Mouse (Mus musculus) CH12.LX (cell line): ENCODE data around the gene Dtx1. TPM values are rescaled to one million over a fixed set of nuclear protein-coding genes. Genes with fewer than 3 reads are reported as not detected.

ENCODE experiments used
- DNase-seq: peaks from one replicate; pipeline ENCODE4 v3.0.0-alpha.2; 2013; ENCODE audit errors: extremely low read depth
- H3K27ac ChIP-seq: 2 replicates; pipeline ENCODE4 v1.5.1; 2012; ENCODE audit warnings: low read depth, mild to moderate bottlenecking, control low read depth, moderate library complexity; ENCODE audit not compliant: insufficient read depth
- H3K27me3 ChIP-seq: replicated peaks from 2 replicates; pipeline ENCODE3; 2012; ENCODE audit warnings: inconsistent platforms
- H3K36me3 ChIP-seq, 2 experiments: replicated peaks in 1 of 2; 2 replicates each; pipeline versions ENCODE3 to v1.6.1; 2012; ENCODE audit warnings: inconsistent platforms in 1 of 2, low read length in 1 of 2, mild to moderate bottlenecking in 1 of 2, mixed read lengths in 1 of 2, moderate library complexity in 1 of 2; ENCODE audit not compliant: control insufficient read depth in 1 of 2, insufficient read depth in 1 of 2
- H3K4me1 ChIP-seq, 2 experiments: 2 replicates each; pipeline ENCODE4 v1.6.1; 2012; ENCODE audit warnings: inconsistent platforms in 1 of 2, moderate library complexity in 1 of 2; ENCODE audit not compliant: insufficient read depth in 2 of 2, control insufficient read depth in 1 of 2
- H3K4me2 ChIP-seq: 2 replicates; pipeline ENCODE4 v1.6.1; 2012; ENCODE audit warnings: low read depth, mild to moderate bottlenecking, control low read depth; ENCODE audit not compliant: poor library complexity, insufficient read depth, severe bottlenecking
- H3K4me3 ChIP-seq, 3 experiments: fragments of 150-350 bp in 1 of 3; sonication (generic) in 1 of 3; replicated peaks in 1 of 3; 2 replicates each; pipeline versions ENCODE3 to v1.5.1; 2011 to 2012; ENCODE audit warnings: low read depth in 2 of 3, low read length in 2 of 3, mild to moderate bottlenecking in 2 of 3, moderate library complexity in 2 of 3, control low read depth in 1 of 3, improper control_type of control experiment in 1 of 3, inconsistent platforms in 1 of 3, mixed read lengths in 1 of 3; ENCODE audit not compliant: poor library complexity in 1 of 3
- H3K79me2 ChIP-seq: replicated peaks from 2 replicates; pipeline ENCODE4 v1.6.1; 2012; ENCODE audit warnings: mild to moderate bottlenecking, moderate library complexity; ENCODE audit not compliant: control insufficient read depth, poor library complexity, insufficient read depth, severe bottlenecking; ENCODE audit errors: extremely low read depth
- H3K9ac ChIP-seq: 2 replicates; pipeline ENCODE4 v1.6.1; 2012; ENCODE audit warnings: low read depth, mild to moderate bottlenecking, control low read depth, moderate library complexity; ENCODE audit not compliant: insufficient read depth
- H3K9me3 ChIP-seq: replicated peaks from 2 replicates; pipeline ENCODE3; 2012; ENCODE audit warnings: low read length, inconsistent platforms, mixed read lengths
- BHLHE40 ChIP-seq: IDR thresholded peaks from 2 replicates; pipeline ENCODE4 v1.6.1; 2011; ENCODE audit warnings: mild to moderate bottlenecking, low read depth, low read length, improper control_type of control experiment
- CHD1 ChIP-seq: IDR thresholded peaks from 2 replicates; pipeline ENCODE4 v1.6.1; 2012; ENCODE audit warnings: low read depth, low read length, improper control_type of control experiment, inconsistent platforms
- CHD2 ChIP-seq: IDR thresholded peaks from 2 replicates; pipeline ENCODE4 v1.6.1; 2011; ENCODE audit warnings: low read length, improper control_type of control experiment
- CTCF ChIP-seq, 2 experiments: IDR thresholded peaks in 1 of 2; conservative IDR thresholded peaks in 1 of 2; 2 replicates each; pipeline ENCODE4 v1.5.1; 2011 to 2012; ENCODE audit warnings: low read depth in 2 of 2, low read length in 2 of 2, improper control_type of control experiment in 1 of 2, inconsistent platforms in 1 of 2, mild to moderate bottlenecking in 1 of 2, moderate library complexity in 1 of 2
- E2F4 ChIP-seq: IDR thresholded peaks from 2 replicates; pipeline ENCODE4 v1.6.1; 2011; ENCODE audit warnings: low read depth, low read length, improper control_type of control experiment; ENCODE audit not compliant: insufficient replicate concordance
- ELF1 ChIP-seq: IDR thresholded peaks from 2 replicates; pipeline ENCODE4 v1.6.1; 2014; ENCODE audit warnings: low read depth, mild to moderate bottlenecking, inconsistent platforms, low read length, improper control_type of control experiment
- EP300 ChIP-seq: IDR thresholded peaks from 2 replicates; pipeline ENCODE4 v1.6.1; 2011; ENCODE audit warnings: low read length, improper control_type of control experiment
- ETS1 ChIP-seq: conservative IDR thresholded peaks from 2 replicates; pipeline ENCODE4 v1.6.1; 2012; ENCODE audit warnings: low read depth, mild to moderate bottlenecking, inconsistent platforms, low read length, improper control_type of control experiment, moderate library complexity
- GABPA ChIP-seq: IDR thresholded peaks from 2 replicates; pipeline ENCODE4 v1.6.1; 2012; ENCODE audit warnings: low read depth, low read length, improper control_type of control experiment, inconsistent platforms; ENCODE audit not compliant: insufficient replicate concordance
- HCFC1 ChIP-seq: IDR thresholded peaks from 2 replicates; pipeline ENCODE4 v1.6.1; 2012; ENCODE audit warnings: low read depth, mild to moderate bottlenecking, inconsistent platforms, low read length, improper control_type of control experiment
- IRF4 ChIP-seq: IDR thresholded peaks from 2 replicates; pipeline ENCODE4 v1.6.1; 2014; ENCODE audit warnings: low read depth, mild to moderate bottlenecking, inconsistent platforms, low read length, improper control_type of control experiment
- JUN ChIP-seq: IDR thresholded peaks from 2 replicates; pipeline ENCODE4 v1.6.1; 2011; ENCODE audit warnings: low read depth, mild to moderate bottlenecking, low read length, improper control_type of control experiment, moderate library complexity; ENCODE audit not compliant: insufficient read depth
- JUND ChIP-seq: conservative IDR thresholded peaks from 2 replicates; pipeline ENCODE4 v1.6.1; 2011; ENCODE audit warnings: low read depth, low read length, improper control_type of control experiment
- KAT2A ChIP-seq: IDR thresholded peaks from 2 replicates; pipeline ENCODE4 v1.6.1; 2012; ENCODE audit warnings: low read length, improper control_type of control experiment, inconsistent platforms; ENCODE audit not compliant: insufficient replicate concordance
- MAFK ChIP-seq: IDR thresholded peaks from 2 replicates; pipeline ENCODE4 v1.6.1; 2011; ENCODE audit warnings: low read length, improper control_type of control experiment; ENCODE audit not compliant: insufficient replicate concordance
- MAX ChIP-seq: IDR thresholded peaks from 2 replicates; pipeline ENCODE4 v1.6.1; 2011; ENCODE audit warnings: low read length, improper control_type of control experiment
- MAZ ChIP-seq: IDR thresholded peaks from 2 replicates; pipeline ENCODE4 v1.6.1; 2012; ENCODE audit warnings: low read depth, mild to moderate bottlenecking, inconsistent platforms, low read length, improper control_type of control experiment, moderate library complexity
- MEF2A ChIP-seq: IDR thresholded peaks from 2 replicates; pipeline ENCODE4 v1.6.1; 2014; ENCODE audit warnings: low read depth, mild to moderate bottlenecking, inconsistent platforms, low read length, improper control_type of control experiment, borderline replicate concordance
- MXI1 ChIP-seq: IDR thresholded peaks from 2 replicates; pipeline ENCODE4 v1.6.1; 2011; ENCODE audit warnings: mild to moderate bottlenecking, low read depth, low read length, improper control_type of control experiment
- MYC ChIP-seq: IDR thresholded peaks from 2 replicates; pipeline ENCODE4 v1.6.1; 2011; ENCODE audit warnings: low read depth, mild to moderate bottlenecking, improper control_type of control experiment, low read length
- NELFE ChIP-seq: IDR thresholded peaks from 2 replicates; pipeline ENCODE4 v1.6.1; 2011; ENCODE audit warnings: low read depth, low read length, improper control_type of control experiment
- NRF1 ChIP-seq: IDR thresholded peaks from 2 replicates; pipeline ENCODE4 v1.6.1; 2014; ENCODE audit warnings: low read depth, mild to moderate bottlenecking, inconsistent platforms, low read length, improper control_type of control experiment, moderate library complexity
- PAX5 ChIP-seq: IDR thresholded peaks from 2 replicates; pipeline ENCODE4 v1.6.1; 2012; ENCODE audit warnings: low read length, inconsistent platforms, mixed read lengths
- POLR2A ChIP-seq: IDR thresholded peaks from 2 replicates; pipeline ENCODE4 v1.6.1; 2011; ENCODE audit warnings: low read depth, mild to moderate bottlenecking, improper control_type of control experiment, low read length
- POLR2AphosphoS2 ChIP-seq: IDR thresholded peaks from 2 replicates; pipeline ENCODE4 v1.6.1; 2011; ENCODE audit warnings: low read depth, low read length, improper control_type of control experiment
- RAD21 ChIP-seq: IDR thresholded peaks from 2 replicates; pipeline ENCODE4 v1.6.1; 2011; ENCODE audit warnings: low read depth, mild to moderate bottlenecking, low read length, improper control_type of control experiment, moderate library complexity
- RCOR1 ChIP-seq: conservative IDR thresholded peaks from 2 replicates; pipeline ENCODE4 v1.6.1; 2012; ENCODE audit warnings: low read depth, mild to moderate bottlenecking, inconsistent platforms, low read length, improper control_type of control experiment
- SIN3A ChIP-seq: IDR thresholded peaks from 2 replicates; pipeline ENCODE4 v1.6.1; 2012; ENCODE audit warnings: low read length, improper control_type of control experiment, inconsistent platforms
- SMC3 ChIP-seq: IDR thresholded peaks from 2 replicates; pipeline ENCODE4 v1.6.1; 2011; ENCODE audit warnings: low read depth, low read length, improper control_type of control experiment
- TBP ChIP-seq: conservative IDR thresholded peaks from 2 replicates; pipeline ENCODE4 v1.6.1; 2011; ENCODE audit warnings: low read depth, low read length, improper control_type of control experiment
- TCF12 ChIP-seq: IDR thresholded peaks from 2 replicates; pipeline ENCODE4 v1.6.1; 2014; ENCODE audit warnings: low read depth, mild to moderate bottlenecking, inconsistent platforms, low read length, improper control_type of control experiment
- UBTF ChIP-seq: IDR thresholded peaks from 2 replicates; pipeline ENCODE4 v1.6.1; 2012; ENCODE audit warnings: low read depth, mild to moderate bottlenecking, inconsistent platforms, low read length, improper control_type of control experiment, moderate library complexity
- USF1 ChIP-seq: IDR thresholded peaks from 2 replicates; pipeline ENCODE4 v1.6.1; 2014; ENCODE audit warnings: low read depth, mild to moderate bottlenecking, inconsistent platforms, low read length, improper control_type of control experiment
- USF2 ChIP-seq: conservative IDR thresholded peaks from 2 replicates; pipeline ENCODE4 v1.6.1; 2011; ENCODE audit warnings: low read depth, low read length, improper control_type of control experiment
- ZC3H11A ChIP-seq: IDR thresholded peaks from 2 replicates; pipeline ENCODE4 v1.6.1; 2012; ENCODE audit warnings: low read depth, mild to moderate bottlenecking, inconsistent platforms, low read length, improper control_type of control experiment
- ZKSCAN1 ChIP-seq: IDR thresholded peaks from 2 replicates; pipeline ENCODE4 v1.6.1; 2012; ENCODE audit warnings: low read depth, inconsistent platforms, low read length, improper control_type of control experiment, borderline replicate concordance
- ZMIZ1 ChIP-seq: IDR thresholded peaks from 2 replicates; pipeline ENCODE4 v1.6.1; 2012; ENCODE audit warnings: low read depth, mild to moderate bottlenecking, inconsistent platforms, low read length, improper control_type of control experiment
- ZNF384 ChIP-seq: IDR thresholded peaks from 2 replicates; pipeline ENCODE4 v1.6.1; 2012; ENCODE audit warnings: low read depth, low read length, improper control_type of control experiment, inconsistent platforms
- dilution Hi-C: fragments of 300-500 bp; cut with MboI; formaldehyde crosslinking; loops from 2 replicates; pipeline ENCODE4 v1.14.3; 2020; ENCODE audit warnings: low sequenced_read_pairs; ENCODE audit not compliant: extremely low pct_unique_long_range_greater_than_20kb, extremely low pct_ligation_motif_present
- in situ Hi-C: fragments of 300-500 bp; cut with MboI; formaldehyde crosslinking; loops from 3 replicates; pipeline ENCODE4 v1.14.3; 2019; ENCODE audit warnings: low sequenced_read_pairs, low pct_ligation_motif_present, low pct_unique_long_range_greater_than_20kb, mixed read lengths
- polyA plus RNA-seq: library from polyadenylated mRNA; unstranded; fragments of >175 nt; gene quantifications from 2 replicates; pipeline ENCODE4 v1.2.1, GENCODE M21; 2012; ENCODE audit warnings: low read depth; ENCODE audit not compliant: insufficient read length
- total RNA-seq, 2 experiments: library from RNA; depleted of rRNA; stranded (reverse); fragments of 300-350 nt in 1 of 2; fragments of >200 nt in 1 of 2; gene quantifications; 2 replicates each; pipeline ENCODE4 v1.2.3; 2012 to 2014

The Dtx1 gene
- total and polyA plus RNA-seq, 3 experiments, result 0.98 to 3.9 (median 2.1) TPM

DNA sequence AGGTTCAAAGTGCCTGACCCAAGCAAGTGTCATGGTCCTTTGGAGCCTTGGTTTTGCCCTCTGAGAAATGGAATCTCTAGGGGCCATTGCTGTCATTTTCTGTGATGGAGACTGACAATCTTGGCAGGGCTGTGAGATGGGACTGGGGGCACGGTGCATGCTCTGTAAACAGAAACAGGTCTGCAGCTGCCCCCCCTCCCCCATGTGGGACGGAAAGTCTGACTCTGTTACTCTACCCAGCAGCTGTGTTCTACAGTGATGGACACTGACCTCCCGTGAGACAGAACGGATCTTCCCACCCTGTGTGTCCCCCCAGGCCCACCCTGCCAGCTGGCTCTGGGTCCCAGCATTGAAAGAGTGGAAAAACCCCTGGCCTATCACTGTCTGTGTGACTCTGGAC is 21.3 kb downstream of the Dtx1 start:
- no peak for TF ChIP-seq ZKSCAN1
- TF ChIP-seq NELFE, result no peak
- no peak for TF ChIP-seq ZNF384
- TF ChIP-seq E2F4, result no peak
- peak; percentile 97 for TF ChIP-seq ETS1
- no peak for TF ChIP-seq RAD21
- TF ChIP-seq RCOR1, result no peak
- no peak for TF ChIP-seq KAT2A
- TF ChIP-seq USF2, result no peak
- peak; percentile 98 for TF ChIP-seq TCF12
- peak; percentile 72 for TF ChIP-seq CHD2
- TF ChIP-seq MEF2A, result peak; percentile 88
- peak; percentile 68; the same call in 1 of the 2 replicates for TF ChIP-seq SIN3A
- TF ChIP-seq ZMIZ1, result no peak
- TF ChIP-seq IRF4, result peak; percentile 87
- no peak for TF ChIP-seq TBP
- peak; percentile 91 for TF ChIP-seq JUN
- no peak for TF ChIP-seq MYC
- TF ChIP-seq GABPA, result no peak
- TF ChIP-seq EP300, result peak; percentile 85
- no peak for TF ChIP-seq USF1
- no peak for TF ChIP-seq MAX
- TF ChIP-seq JUND, result peak; percentile 79
- no peak for TF ChIP-seq POLR2AphosphoS2
- no peak for TF ChIP-seq UBTF
- no peak for TF ChIP-seq ZC3H11A
- no peak for TF ChIP-seq HCFC1
- no peak for TF ChIP-seq MAFK
- TF ChIP-seq BHLHE40, result peak; percentile 86
- TF ChIP-seq CTCF (conservative IDR thresholded peaks at IDR 0.05 in 1 of 2, IDR thresholded peaks at IDR 0.05 in 1 of 2; ENCODE audit: low read depth in 2 of 2, low read length in 2 of 2), result no peak
- TF ChIP-seq MXI1, result peak; percentile 60; the same call in 1 of the 2 replicates
- TF ChIP-seq SMC3, result no peak
- peak; percentile 48; the same call in 1 of the 2 replicates for TF ChIP-seq NRF1
- no peak for TF ChIP-seq CHD1
- TF ChIP-seq POLR2A, result no peak
- peak; percentile 86 for TF ChIP-seq MAZ
- TF ChIP-seq ELF1, result no peak
- TF ChIP-seq PAX5, result no peak
- TF ChIP-seq, all 38 proteins: peak for 13
- H3K27ac ChIP-seq, result no peak overlapping the region
- in situ Hi-C loops, result no loop called here

More for the DNA sequence above, 21.3 kb downstream of the Dtx1 start:
- peaks cover 41 to 75% of the 10 kb centered on the region in 2 experiments for H3K4me1 ChIP-seq
- peak; percentile 67 for DNase-seq
- H3K4me2 ChIP-seq, result peak overlapping the region; percentile 0; the same call in 1 of the 2 replicates
- no peaks in the 10 kb centered on the region for H3K27me3 ChIP-seq
- peaks cover 10% of the 10 kb centered on the region for H3K9me3 ChIP-seq
- H3K4me3 ChIP-seq, result no peak overlapping the region
- no peak overlapping the region for H3K9ac ChIP-seq
- peaks cover 1 to 5% of the 10 kb centered on the region in 2 experiments for H3K36me3 ChIP-seq
- dilution Hi-C loops, result no loop called here
- H3K79me2 ChIP-seq, result no peaks in the 10 kb centered on the region
